Mouse (Mus musculus) erythroblast, embryonic 14.5 days (primary cell): ENCODE data around the gene Prpsap1. TPM values are rescaled to one million over a fixed set of nuclear protein-coding genes. Genes with fewer than 3 reads are reported as not detected.

ENCODE experiments used
- H3K27me3 ChIP-seq: 2 replicates; pipeline ENCODE4 v1.6.1; 2012; ENCODE audit warnings: inconsistent platforms; ENCODE audit not compliant: control insufficient read depth
- H3K36me3 ChIP-seq: 2 replicates; pipeline ENCODE4 v1.6.1; 2012; ENCODE audit warnings: mild to moderate bottlenecking, inconsistent platforms; ENCODE audit not compliant: control insufficient read depth
- H3K4me1 ChIP-seq: 2 replicates; pipeline ENCODE4 v1.6.1; 2012; ENCODE audit warnings: inconsistent platforms; ENCODE audit not compliant: control insufficient read depth
- H3K4me3 ChIP-seq: replicated peaks from 2 replicates; pipeline ENCODE3; 2012; ENCODE audit warnings: moderate library complexity, mild to moderate bottlenecking, inconsistent platforms
- H3K9me3 ChIP-seq: 2 replicates; pipeline ENCODE4 v1.6.1; 2012; ENCODE audit warnings: low read length, inconsistent platforms, mixed read lengths; ENCODE audit not compliant: control insufficient read depth
- GATA1 ChIP-seq: IDR thresholded peaks from 2 replicates; pipeline ENCODE4 v1.6.1; 2012; ENCODE audit warnings: low read length, inconsistent platforms, mixed read lengths
- TAL1 ChIP-seq: IDR thresholded peaks from 3 replicates; pipeline ENCODE4 v1.6.1; 2012; ENCODE audit warnings: low read length, inconsistent platforms, mixed read lengths
- polyA plus RNA-seq: library from polyadenylated mRNA; stranded (reverse); fragments of >175 nt; gene quantifications from 2 replicates; pipeline ENCODE4 v1.2.3, GENCODE M21; 2012

Gene Prpsap1
- polyA plus RNA-seq, 1 experiment: 1.4 TPM

DNA sequence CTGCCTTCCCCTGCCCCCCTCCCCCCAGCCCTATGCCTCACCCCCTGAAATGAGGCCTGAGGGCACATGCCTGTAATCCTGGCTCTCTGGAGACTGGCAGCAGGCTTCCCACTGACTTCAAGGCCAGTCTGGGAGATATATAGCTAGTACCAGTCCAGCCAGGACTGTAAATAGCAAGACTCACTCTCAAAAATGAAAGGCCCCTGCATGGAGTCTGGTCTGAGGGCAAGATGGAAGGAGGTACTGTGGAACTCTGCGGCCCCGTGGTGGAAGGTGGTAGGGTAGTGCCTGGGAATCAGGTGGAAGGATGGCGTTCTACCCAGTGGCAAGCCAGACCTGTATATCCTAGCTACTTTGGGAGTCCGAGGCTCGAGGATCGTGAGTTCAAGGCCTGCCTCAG is 50.1 kb downstream of the Prpsap1 start:
- Histone ChIP-seq H3K4me1 (peaks cover 20% of the 10 kb centered on the region), H3K4me3 (no peak overlapping the region)
- TF ChIP-seq TAL1: no peak

DNA sequence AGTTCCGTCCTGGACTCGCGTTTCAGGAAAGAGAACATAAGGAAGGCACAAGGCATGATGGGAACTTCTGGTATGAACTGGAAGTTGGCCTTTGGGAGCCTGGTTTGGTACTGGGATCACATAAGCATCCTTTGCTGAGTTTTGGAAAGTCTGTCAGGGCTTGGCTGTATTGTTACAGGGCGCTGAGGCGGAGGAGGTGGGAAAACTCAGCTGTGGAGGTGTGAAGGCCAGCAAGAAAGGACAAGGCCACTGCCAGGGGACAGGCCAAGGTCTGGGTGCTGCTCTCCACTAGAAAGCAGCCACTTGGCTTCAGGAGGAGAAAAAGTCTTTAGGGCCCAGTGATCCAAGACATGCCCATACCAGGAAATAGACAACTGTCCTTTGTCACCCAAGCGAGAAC is 50.7 kb downstream of the Prpsap1 start:
- H3K9me3 ChIP-seq: no peaks in the 10 kb centered on the region
- peaks cover 20% of the 10 kb centered on the region for H3K4me1 ChIP-seq
- H3K27me3 ChIP-seq: peaks cover 19% of the 10 kb centered on the region
- H3K36me3 ChIP-seq: peaks cover 28% of the 10 kb centered on the region
- TF ChIP-seq TAL1 (no peak), GATA1 (no peak)
- no peak overlapping the region for H3K4me3 ChIP-seq

More for the DNA sequence above, 50.1 kb downstream of the Prpsap1 start:
- H3K9me3 ChIP-seq: no peaks in the 10 kb centered on the region
- peaks cover 26% of the 10 kb centered on the region for H3K36me3 ChIP-seq
- peaks cover 19% of the 10 kb centered on the region for H3K27me3 ChIP-seq

DNA sequence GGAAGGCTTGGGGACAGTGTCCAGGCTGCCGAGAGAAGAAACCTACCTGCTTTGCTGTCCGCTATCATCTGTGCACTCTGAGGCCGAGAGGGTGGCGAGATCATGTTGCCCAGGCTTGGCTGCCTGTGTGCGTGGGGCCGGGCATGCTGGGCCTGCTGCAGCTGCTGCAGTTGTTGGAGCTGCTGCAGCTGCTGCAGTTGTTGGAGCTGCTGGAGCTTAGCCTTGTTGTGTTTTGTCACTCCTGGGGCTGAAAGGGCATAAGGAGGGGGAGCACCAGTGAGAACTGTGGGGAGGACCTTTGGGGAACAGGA is 51.2 kb downstream of the Prpsap1 start:
- H3K4me3 ChIP-seq: no peak overlapping the region
- H3K27me3 ChIP-seq: peaks cover 14% of the 10 kb centered on the region
- no peak for TF ChIP-seq TAL1
- no peak for TF ChIP-seq GATA1
- H3K4me1 ChIP-seq: peaks cover 20% of the 10 kb centered on the region
- peaks cover 32% of the 10 kb centered on the region for H3K36me3 ChIP-seq
- no peaks in the 10 kb centered on the region for H3K9me3 ChIP-seq

DNA sequence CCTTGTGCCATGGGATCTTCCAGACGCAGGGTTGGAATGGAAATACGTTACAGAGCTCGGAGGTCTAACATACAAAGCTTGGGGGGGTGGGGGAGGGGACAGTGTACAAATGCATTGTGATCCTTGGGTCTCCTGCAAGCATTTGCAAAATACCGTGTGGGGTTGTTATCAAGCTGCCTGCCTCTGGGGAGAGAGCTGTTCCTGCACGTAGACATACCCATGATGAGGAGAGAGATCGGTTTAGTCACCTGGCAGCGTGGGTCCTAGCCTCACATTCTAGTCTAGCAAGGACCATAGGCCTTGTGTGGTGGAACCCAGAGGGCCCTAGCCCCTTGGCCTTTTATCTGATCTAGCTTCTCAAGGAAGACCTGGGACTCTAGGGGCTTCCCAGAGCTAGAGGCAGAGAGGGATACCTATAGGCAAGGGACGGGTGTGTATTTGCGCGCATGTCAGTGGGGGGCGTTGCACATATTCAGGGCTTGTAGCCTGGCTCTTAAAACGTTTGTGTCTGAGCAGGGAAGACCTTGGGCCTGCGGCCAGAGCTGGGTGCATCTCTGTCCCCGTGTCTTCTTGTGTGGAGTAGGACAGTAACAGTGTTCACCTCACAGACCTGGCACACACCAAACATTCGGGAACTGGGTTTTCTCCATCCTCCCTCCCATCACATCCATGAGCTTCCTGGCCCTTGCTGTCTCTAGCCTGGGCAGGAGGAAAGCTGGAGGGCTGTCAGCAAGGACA is 51.7 kb downstream of the Prpsap1 start:
- no peak for TF ChIP-seq TAL1

DNA sequence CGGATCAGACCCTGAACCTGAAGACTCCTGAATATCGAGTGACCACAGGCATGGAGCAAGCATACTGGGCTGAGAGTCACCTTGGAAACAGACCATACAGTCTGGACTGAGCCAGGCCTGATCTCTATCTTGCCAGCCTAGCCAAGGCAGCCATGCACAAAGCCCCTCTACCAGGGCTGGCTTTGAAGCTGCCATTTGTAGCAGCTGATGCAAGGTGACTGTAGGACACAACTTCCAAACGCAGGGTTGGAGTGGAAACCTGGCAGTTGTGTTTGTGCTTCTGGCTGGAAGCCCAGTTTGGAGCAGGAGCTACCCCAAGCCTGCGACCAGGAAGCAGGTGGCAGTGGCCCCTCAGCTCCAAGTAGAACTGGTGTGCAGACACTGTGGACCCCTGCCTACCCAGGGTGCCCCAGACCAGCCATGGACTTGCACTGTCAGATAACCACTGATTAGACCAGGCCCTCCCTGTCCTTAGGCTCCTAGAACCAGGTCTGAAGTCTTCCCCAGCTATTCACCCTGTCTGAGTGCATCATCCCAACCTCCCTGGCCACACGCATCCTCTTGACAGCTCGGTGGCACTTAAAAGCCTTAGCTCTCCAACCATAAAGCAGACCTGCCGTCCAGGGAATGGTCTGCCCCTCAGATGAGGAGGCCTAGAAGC is 53.5 kb downstream of the Prpsap1 start:
- Histone ChIP-seq H3K4me3 (no peak overlapping the region), H3K9me3 (no peaks in the 10 kb centered on the region), H3K4me1 (peaks cover 40% of the 10 kb centered on the region), H3K36me3 (peaks cover 55% of the 10 kb centered on the region), H3K27me3 (no peaks in the 10 kb centered on the region)
- TF ChIP-seq TAL1 (no peak), GATA1 (no peak)

More for the DNA sequence above, 51.7 kb downstream of the Prpsap1 start:
- Histone ChIP-seq H3K4me1 (peaks cover 25% of the 10 kb centered on the region), H3K9me3 (no peaks in the 10 kb centered on the region), H3K36me3 (peaks cover 37% of the 10 kb centered on the region), H3K27me3 (peaks cover 11% of the 10 kb centered on the region), H3K4me3 (no peak overlapping the region)

DNA sequence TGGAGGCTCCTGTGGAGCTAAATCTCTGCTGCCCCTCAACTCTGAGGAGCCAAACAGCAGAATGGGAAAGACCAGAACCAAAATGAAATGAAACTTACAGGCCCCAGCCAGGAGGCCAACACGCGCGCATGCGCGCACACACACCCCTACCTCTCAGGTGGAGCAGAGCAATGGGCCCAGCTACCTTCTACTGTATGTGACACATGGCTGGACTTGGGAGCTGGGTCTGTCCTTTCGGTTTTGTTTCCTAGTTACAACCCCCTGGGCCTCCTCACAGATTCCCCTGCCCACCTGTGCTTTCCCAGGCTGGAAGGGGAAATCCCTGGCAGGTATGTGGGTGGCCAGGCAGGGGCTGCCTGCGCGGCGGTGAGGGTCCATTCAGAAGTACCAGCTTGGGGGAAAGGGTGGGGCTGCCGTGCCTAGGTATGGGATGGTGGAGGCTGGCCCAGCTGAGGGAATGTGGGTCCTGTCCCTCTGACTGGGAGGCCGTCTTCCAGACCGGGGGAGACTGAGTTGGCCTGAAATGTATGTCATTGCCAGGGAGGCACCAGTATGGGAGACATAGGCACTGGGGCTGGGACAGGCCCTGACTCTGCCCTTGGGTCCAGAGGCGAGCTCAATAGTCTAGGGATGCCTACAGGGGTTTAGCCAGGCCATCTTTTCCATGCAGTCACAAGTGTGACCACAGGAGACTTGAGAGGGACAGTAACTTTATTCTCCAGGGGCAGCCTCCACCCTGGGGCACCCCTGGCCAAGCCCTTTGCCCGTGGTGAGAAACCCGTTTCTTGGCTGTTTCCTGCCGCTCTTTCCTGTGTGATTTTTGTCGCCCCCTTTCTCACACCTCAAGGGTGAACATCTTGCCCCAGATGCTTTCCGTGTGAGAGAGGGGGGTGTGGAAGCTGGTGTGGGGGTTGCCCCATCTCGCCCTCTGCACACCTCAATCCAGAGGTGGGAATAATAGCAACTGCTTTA is 54.4 kb downstream of the Prpsap1 start:
- Histone ChIP-seq H3K36me3 (peaks cover 65% of the 10 kb centered on the region), H3K27me3 (no peaks in the 10 kb centered on the region), H3K4me3 (no peak overlapping the region), H3K9me3 (no peaks in the 10 kb centered on the region), H3K4me1 (peaks cover 49% of the 10 kb centered on the region)
- no peak for TF ChIP-seq TAL1

DNA sequence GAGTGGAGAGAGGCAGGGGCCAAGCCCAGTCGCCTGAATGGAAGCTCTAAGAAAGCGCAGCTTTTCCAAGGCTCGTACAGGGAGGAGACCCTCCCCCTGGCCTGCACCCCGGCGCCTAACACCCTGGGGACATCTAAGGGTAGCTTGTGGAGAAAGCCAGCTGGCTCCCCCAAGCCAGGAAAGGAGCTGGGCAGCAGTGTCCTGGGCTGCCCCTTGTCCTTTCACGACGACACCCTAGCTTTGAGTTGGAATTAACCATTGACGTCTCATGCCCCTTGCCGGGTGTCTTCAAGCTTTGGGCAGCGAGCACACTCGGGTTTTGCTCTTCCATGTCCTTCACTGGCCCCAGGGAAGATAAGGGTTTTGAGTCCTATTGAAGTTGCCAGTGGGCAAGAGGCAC is 56.5 kb downstream of the Prpsap1 start:
- Histone ChIP-seq H3K4me1 (peaks cover 58% of the 10 kb centered on the region), H3K27me3 (no peaks in the 10 kb centered on the region), H3K36me3 (peaks cover 65% of the 10 kb centered on the region), H3K4me3 (no peak overlapping the region), H3K9me3 (no peaks in the 10 kb centered on the region)
- no peak for TF ChIP-seq GATA1
- TF ChIP-seq TAL1: no peak

DNA sequence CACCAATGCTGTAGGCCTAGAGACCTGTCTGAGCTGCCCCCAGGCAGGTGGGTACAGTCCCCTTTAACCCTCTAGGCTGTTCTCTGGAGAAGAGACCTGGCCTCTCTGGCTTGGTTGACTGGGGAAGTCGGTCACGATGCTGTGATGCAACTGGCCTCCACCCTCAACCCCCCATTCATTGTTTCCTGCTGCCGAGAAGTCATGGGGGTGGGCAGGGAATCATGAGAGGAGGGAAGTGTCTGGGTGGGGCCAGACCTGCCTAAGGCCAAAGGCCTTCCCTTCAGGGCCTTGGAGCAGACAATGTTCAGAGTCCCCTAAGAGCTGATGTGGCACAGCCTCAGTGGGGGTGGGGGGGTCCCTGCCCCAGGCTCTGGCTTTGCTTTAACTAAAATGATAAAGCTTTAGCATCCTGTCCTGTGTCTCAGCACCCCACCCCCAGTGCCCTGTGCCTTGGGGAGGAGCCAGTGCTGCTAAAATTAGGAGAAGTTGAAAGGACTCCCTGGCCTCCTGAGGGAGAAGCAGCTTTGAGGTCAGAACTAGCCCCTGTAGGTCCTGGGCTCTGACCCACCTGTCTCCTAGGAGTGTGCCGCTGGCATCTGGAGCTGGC is 57.2 kb downstream of the Prpsap1 start:
- H3K4me1 ChIP-seq: peaks cover 63% of the 10 kb centered on the region
- H3K4me3 ChIP-seq: peak overlapping the region; percentile 87
- no peaks in the 10 kb centered on the region for H3K9me3 ChIP-seq
- no peaks in the 10 kb centered on the region for H3K27me3 ChIP-seq
- TF ChIP-seq TAL1 (no peak), GATA1 (no peak)
- H3K36me3 ChIP-seq: peaks cover 65% of the 10 kb centered on the region
